Mouse (Mus musculus): ENCODE data around the gene Stxbp4. TPM values are rescaled to one million over a fixed set of nuclear protein-coding genes. Genes with fewer than 3 reads are reported as not detected.

The Stxbp4 gene
- polyA plus RNA-seq, 1 experiment from 2014 or later: 46.0 TPM

- peak overlapping the region; percentile 6; the same call in 1 of the 2 replicates for H3K27ac ChIP-seq (ENCODE audit: low read depth, low read length)
- H3K9me3 ChIP-seq (ENCODE audit: control insufficient read depth, low read length): no peaks in the 10 kb centered on the region
- ATAC-seq (replicated peaks; ENCODE audit: low FRiP score) (no peak), DNase-seq (ENCODE audit: low spot score) (no peak)
- H3K36me3 ChIP-seq (ENCODE audit: control insufficient read depth, insufficient read depth, low read length): no peaks in the 10 kb centered on the region
- peaks cover 21% of the 10 kb centered on the region for H3K4me1 ChIP-seq (replicated peaks; ENCODE audit: control insufficient read depth, insufficient read depth, low read length)
- WGBS: 72% methylated on average over 3 of the region's 3 CpGs
- no peak overlapping the region for H3K4me3 ChIP-seq (ENCODE audit: low read depth, low read length)
- H3K27me3 ChIP-seq (ENCODE audit: control insufficient read depth, insufficient read depth, low read length): no peaks in the 10 kb centered on the region
- no peak overlapping the region for H3K9ac ChIP-seq (ENCODE audit: low read length)
- no peak overlapping the region for H3K4me2 ChIP-seq (ENCODE audit: low read depth, low read length, severe bottlenecking)
Observed at GRCm38 (mm10) chr11:90663052-90663451, 25.2 kb upstream of the Stxbp4 start.

DNA sequence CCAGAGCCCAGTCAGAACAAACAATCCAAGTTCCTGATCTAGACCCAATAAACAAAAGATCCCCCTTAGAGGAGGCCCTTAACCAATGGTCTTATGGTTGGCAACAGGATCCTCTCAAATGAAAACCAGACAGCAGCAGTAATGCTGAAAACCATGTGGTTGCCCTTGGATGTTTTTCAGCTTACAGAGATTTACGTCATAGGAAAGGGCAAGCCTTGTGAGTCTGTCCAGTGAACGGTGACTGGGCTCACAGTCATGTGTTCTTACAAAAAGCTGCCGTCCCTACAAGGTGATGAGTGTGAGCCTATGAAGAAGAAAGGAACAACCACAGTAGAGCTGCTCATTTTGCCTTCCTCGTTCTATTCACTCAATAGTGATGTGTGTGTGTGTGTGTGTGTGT lies 22.8 kb upstream of the Stxbp4 start:
- Histone ChIP-seq H3K4me1 (replicated peaks; ENCODE audit: control insufficient read depth, insufficient read depth, low read length) (peaks cover 21% of the 10 kb centered on the region), H3K4me2 (ENCODE audit: low read depth, low read length, severe bottlenecking) (no peak overlapping the region), H3K36me3 (ENCODE audit: control insufficient read depth, insufficient read depth, low read length) (no peaks in the 10 kb centered on the region), H3K27ac (ENCODE audit: low read depth, low read length) (no peak overlapping the region), H3K4me3 (ENCODE audit: low read depth, low read length) (no peak overlapping the region), H3K27me3 (ENCODE audit: control insufficient read depth, insufficient read depth, low read length) (no peaks in the 10 kb centered on the region), H3K9me3 (ENCODE audit: control insufficient read depth, low read length) (no peaks in the 10 kb centered on the region), H3K9ac (ENCODE audit: low read length) (no peak overlapping the region)
- 85% methylated on average over 4 of the region's 4 CpGs for WGBS
- DNase-seq (ENCODE audit: low spot score) (no peak), ATAC-seq (replicated peaks; ENCODE audit: low FRiP score) (no peak)

- H3K4me3 ChIP-seq (ENCODE audit: low read depth, low read length): no peak overlapping the region
- no peak for ATAC-seq (replicated peaks; ENCODE audit: low FRiP score)
- H3K27me3 ChIP-seq (ENCODE audit: control insufficient read depth, insufficient read depth, low read length): no peaks in the 10 kb centered on the region
- no peaks in the 10 kb centered on the region for H3K36me3 ChIP-seq (ENCODE audit: control insufficient read depth, insufficient read depth, low read length)
- no peak overlapping the region for H3K9ac ChIP-seq (ENCODE audit: low read length)
- no peaks in the 10 kb centered on the region for H3K9me3 ChIP-seq (ENCODE audit: control insufficient read depth, low read length)
- no peak overlapping the region for H3K27ac ChIP-seq (ENCODE audit: low read depth, low read length)
- DNase-seq (ENCODE audit: low spot score): no peak
- 91% methylated on average over 12 of the region's 12 CpGs for WGBS
- no peaks in the 10 kb centered on the region for H3K4me1 ChIP-seq (replicated peaks; ENCODE audit: control insufficient read depth, insufficient read depth, low read length)
- no peak overlapping the region for H3K4me2 ChIP-seq (ENCODE audit: low read depth, low read length, severe bottlenecking)
Observed at GRCm38 (mm10) chr11:90657527-90657926, 19.6 kb upstream of the Stxbp4 start.

DNA sequence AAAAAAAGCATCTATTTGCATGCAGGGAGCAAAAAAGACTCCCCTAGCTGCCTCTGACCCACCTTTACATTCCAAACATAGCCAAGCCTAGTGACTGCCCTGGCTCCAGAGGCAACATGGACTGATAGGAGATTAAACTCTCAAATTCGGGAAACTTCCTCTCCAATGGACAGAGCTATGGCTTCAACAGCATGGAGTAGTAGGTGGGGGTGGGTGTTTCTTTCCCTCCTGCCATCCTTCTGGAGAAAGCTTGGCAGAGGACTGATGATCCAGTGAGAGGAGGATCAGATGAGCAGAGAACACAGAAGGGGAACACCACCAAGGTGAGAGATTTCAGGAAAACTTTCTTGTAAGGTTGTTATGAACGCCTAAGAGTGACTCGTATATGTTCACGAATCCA lies 14.7 kb upstream of the Stxbp4 start:
- Histone ChIP-seq H3K4me3 (ENCODE audit: low read depth, low read length) (no peak overlapping the region), H3K9ac (ENCODE audit: low read length) (no peak overlapping the region), H3K4me1 (replicated peaks; ENCODE audit: control insufficient read depth, insufficient read depth, low read length) (no peaks in the 10 kb centered on the region), H3K36me3 (ENCODE audit: control insufficient read depth, insufficient read depth, low read length) (peaks cover 6% of the 10 kb centered on the region; the same call in 1 of the 2 replicates), H3K27me3 (ENCODE audit: control insufficient read depth, insufficient read depth, low read length) (no peaks in the 10 kb centered on the region), H3K9me3 (ENCODE audit: control insufficient read depth, low read length) (no peaks in the 10 kb centered on the region), H3K4me2 (ENCODE audit: low read depth, low read length, severe bottlenecking) (no peak overlapping the region), H3K27ac (ENCODE audit: low read depth, low read length) (no peak overlapping the region)
- ATAC-seq (replicated peaks; ENCODE audit: low FRiP score): no peak
- no peak for DNase-seq (ENCODE audit: low spot score)
- WGBS: 88% methylated on average over 4 of the region's 4 CpGs

- Histone ChIP-seq H3K36me3 (ENCODE audit: control insufficient read depth, insufficient read depth, low read length) (peaks cover 6% of the 10 kb centered on the region; the same call in 1 of the 2 replicates), H3K4me3 (ENCODE audit: low read depth, low read length) (no peak overlapping the region), H3K4me2 (ENCODE audit: low read depth, low read length, severe bottlenecking) (no peak overlapping the region), H3K27ac (ENCODE audit: low read depth, low read length) (no peak overlapping the region), H3K9me3 (ENCODE audit: control insufficient read depth, low read length) (no peaks in the 10 kb centered on the region), H3K27me3 (ENCODE audit: control insufficient read depth, insufficient read depth, low read length) (no peaks in the 10 kb centered on the region), H3K9ac (ENCODE audit: low read length) (no peak overlapping the region), H3K4me1 (replicated peaks; ENCODE audit: control insufficient read depth, insufficient read depth, low read length) (no peaks in the 10 kb centered on the region)
- WGBS: 82% methylated on average over 9 of the region's 9 CpGs
- ATAC-seq (replicated peaks; ENCODE audit: low FRiP score): no peak
- no peak for DNase-seq (ENCODE audit: low spot score)
Observed at GRCm38 (mm10) chr11:90650231-90650885, 12.5 kb upstream of the Stxbp4 start.

DNA sequence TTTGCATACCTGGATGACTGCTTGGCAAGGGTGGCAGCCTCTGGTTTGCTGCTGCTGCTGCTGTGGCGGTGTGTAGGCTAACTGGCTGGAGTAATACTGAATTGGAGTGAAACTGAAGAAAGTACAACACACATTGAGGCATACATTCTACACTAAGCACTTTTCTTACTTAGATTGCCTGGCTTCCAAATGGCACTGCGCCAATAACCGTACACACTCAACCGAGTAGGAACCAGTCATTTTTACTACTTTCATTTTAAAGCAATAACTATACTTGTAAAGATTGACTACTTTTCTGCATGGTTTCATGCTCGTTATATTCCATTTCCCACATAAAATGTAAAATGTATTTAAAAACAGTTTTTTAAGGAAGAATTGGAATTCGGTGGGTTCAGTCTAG lies 11.9 kb upstream of the Stxbp4 start:
- Histone ChIP-seq H3K27ac (ENCODE audit: low read depth, low read length) (no peak overlapping the region), H3K9ac (ENCODE audit: low read length) (no peak overlapping the region), H3K36me3 (ENCODE audit: control insufficient read depth, insufficient read depth, low read length) (peaks cover 6% of the 10 kb centered on the region; the same call in 1 of the 2 replicates), H3K4me1 (replicated peaks; ENCODE audit: control insufficient read depth, insufficient read depth, low read length) (no peaks in the 10 kb centered on the region), H3K9me3 (ENCODE audit: control insufficient read depth, low read length) (no peaks in the 10 kb centered on the region), H3K4me2 (ENCODE audit: low read depth, low read length, severe bottlenecking) (no peak overlapping the region), H3K27me3 (ENCODE audit: control insufficient read depth, insufficient read depth, low read length) (no peaks in the 10 kb centered on the region), H3K4me3 (ENCODE audit: low read depth, low read length) (no peak overlapping the region)
- WGBS: 95% methylated on average over 6 of the region's 6 CpGs
- ATAC-seq (replicated peaks; ENCODE audit: low FRiP score) (no peak), DNase-seq (ENCODE audit: low spot score) (no peak)

DNA sequence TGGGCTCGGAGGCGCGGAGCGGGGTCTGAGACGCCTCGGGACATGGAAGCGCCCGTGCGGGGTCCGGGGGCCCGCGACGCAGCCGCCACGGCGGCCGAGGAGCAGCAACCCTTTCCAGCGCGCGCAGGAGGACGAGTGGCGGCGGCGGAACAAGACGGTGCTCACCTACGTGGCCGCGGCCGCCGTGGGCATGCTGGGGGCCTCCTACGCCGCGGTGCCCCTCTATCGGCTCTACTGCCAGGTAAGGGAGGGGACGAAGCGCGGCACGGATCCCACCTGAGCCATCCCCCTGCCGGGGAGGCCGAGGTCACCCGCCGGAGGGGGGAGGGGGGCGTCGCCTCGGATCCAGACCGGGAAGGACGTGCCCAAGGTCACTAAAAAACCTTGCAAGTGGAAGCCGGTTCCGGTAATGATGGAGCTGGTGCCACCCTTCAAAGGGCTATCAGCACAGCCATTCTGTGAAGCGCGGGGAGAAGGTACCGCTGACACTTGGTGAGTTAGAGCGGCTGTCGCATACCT lies 487 bp upstream of the Stxbp4 start:
- peaks cover 6% of the 10 kb centered on the region; the same call in 1 of the 2 replicates for H3K4me1 ChIP-seq (replicated peaks; ENCODE audit: control insufficient read depth, insufficient read depth, low read length)
- H3K9me3 ChIP-seq (ENCODE audit: control insufficient read depth, low read length): no peaks in the 10 kb centered on the region
- no peak; the same call in 1 of the 2 replicates for ATAC-seq (replicated peaks; ENCODE audit: low FRiP score)
- H3K27ac ChIP-seq (ENCODE audit: low read depth, low read length): peak overlapping the region; percentile 90
- peak overlapping the region; percentile 97 for H3K9ac ChIP-seq (ENCODE audit: low read length)
- 1% methylated on average over 54 of the region's 54 CpGs for whole genome bisulfite sequencing
- peak overlapping the region; percentile 62 for H3K4me2 ChIP-seq (ENCODE audit: low read depth, low read length, severe bottlenecking)
- no peaks in the 10 kb centered on the region for H3K27me3 ChIP-seq (ENCODE audit: control insufficient read depth, insufficient read depth, low read length)
- H3K4me3 ChIP-seq (ENCODE audit: low read depth, low read length): peak overlapping the region; percentile 94
- H3K36me3 ChIP-seq (ENCODE audit: control insufficient read depth, insufficient read depth, low read length): no peaks in the 10 kb centered on the region
- no peak for DNase-seq (ENCODE audit: low spot score)

DNA sequence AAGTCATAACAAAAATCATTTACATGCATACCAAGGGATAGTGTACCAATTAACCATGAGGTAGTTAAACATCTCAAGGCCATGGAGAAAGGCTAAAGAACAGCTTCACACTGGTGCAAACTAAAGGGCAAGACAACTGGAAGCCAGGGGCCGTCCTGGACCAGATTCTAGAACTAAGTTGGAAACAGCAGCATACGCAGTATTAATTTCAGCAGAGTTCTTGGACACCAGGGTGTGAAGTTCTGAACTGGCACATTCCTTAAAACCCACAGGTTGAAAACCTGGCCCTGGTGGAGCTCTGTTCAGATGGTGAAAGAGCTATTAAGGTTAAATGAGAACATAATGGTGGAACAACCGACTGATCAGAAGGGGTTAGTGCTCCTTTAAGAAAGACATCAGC lies 3.2 kb downstream of the Stxbp4 start:
- H3K4me2 ChIP-seq (ENCODE audit: low read depth, low read length, severe bottlenecking): no peak overlapping the region
- H3K27ac ChIP-seq (ENCODE audit: low read depth, low read length): no peak overlapping the region
- DNase-seq (ENCODE audit: low spot score): no peak
- H3K27me3 ChIP-seq (ENCODE audit: control insufficient read depth, insufficient read depth, low read length): no peaks in the 10 kb centered on the region
- no peak overlapping the region for H3K9ac ChIP-seq (ENCODE audit: low read length)
- H3K9me3 ChIP-seq (ENCODE audit: control insufficient read depth, low read length): no peaks in the 10 kb centered on the region
- peaks cover 6% of the 10 kb centered on the region; the same call in 1 of the 2 replicates for H3K4me1 ChIP-seq (replicated peaks; ENCODE audit: control insufficient read depth, insufficient read depth, low read length)
- no peak for ATAC-seq (replicated peaks; ENCODE audit: low FRiP score)
- no peak overlapping the region for H3K4me3 ChIP-seq (ENCODE audit: low read depth, low read length)
- H3K36me3 ChIP-seq (ENCODE audit: control insufficient read depth, insufficient read depth, low read length): no peaks in the 10 kb centered on the region
- 91% methylated on average over 3 of the region's 3 CpGs for WGBS

- H3K4me3 ChIP-seq (ENCODE audit: low read depth, low read length): no peak overlapping the region
- H3K4me1 ChIP-seq (replicated peaks; ENCODE audit: control insufficient read depth, insufficient read depth, low read length): peaks cover 3% of the 10 kb centered on the region; the same call in 1 of the 2 replicates
- 86% methylated on average over 2 of the region's 2 CpGs for WGBS
Observed at GRCm38 (mm10) chr11:90632480-90632879, 5.4 kb downstream of the Stxbp4 start.

More at GRCm38 (mm10) chr11:90632480-90632879, 5.4 kb downstream of the Stxbp4 start:
- ATAC-seq (replicated peaks; ENCODE audit: low FRiP score): no peak
- no peak for DNase-seq (ENCODE audit: low spot score)
- H3K27ac ChIP-seq (ENCODE audit: low read depth, low read length): no peak overlapping the region
- no peak overlapping the region for H3K9ac ChIP-seq (ENCODE audit: low read length)
- H3K4me2 ChIP-seq (ENCODE audit: low read depth, low read length, severe bottlenecking): no peak overlapping the region
- no peaks in the 10 kb centered on the region for H3K36me3 ChIP-seq (ENCODE audit: control insufficient read depth, insufficient read depth, low read length)
- H3K9me3 ChIP-seq (ENCODE audit: control insufficient read depth, low read length): no peaks in the 10 kb centered on the region
- no peaks in the 10 kb centered on the region for H3K27me3 ChIP-seq (ENCODE audit: control insufficient read depth, insufficient read depth, low read length)

All from forebrain, embryonic 11.5 days (tissue).